Mouse (Mus musculus): ENCODE results near the gene Kcnt2. TPM values are rescaled to one million over a fixed set of nuclear protein-coding genes. Genes with fewer than 3 reads are reported as not detected.

Gene Kcnt2
- polyA plus RNA-seq, 1 experiment from 2014 or later, result 1.9 TPM

GRCm38 (mm10) chr1:140379526-140379925 is 133.6 kb downstream of the Kcnt2 start:
- Histone ChIP-seq H3K36me3 (no peaks in the 10 kb centered on the region), H3K4me3 (no peak overlapping the region), H3K27ac (replicated peaks) (no peak overlapping the region), H3K4me1 (no peaks in the 10 kb centered on the region), H3K27me3 (no peaks in the 10 kb centered on the region), H3K9me3 (no peaks in the 10 kb centered on the region), H3K9ac (replicated peaks) (no peak overlapping the region), H3K4me2 (replicated peaks) (no peak overlapping the region)
- ATAC-seq (ENCODE audit: low FRiP score, low read depth), result no peak
- WGBS, result 37% methylated on average over 2 of the region's 2 CpGs

GRCm38 (mm10) chr1:140381093-140381492 is 135.1 kb downstream of the Kcnt2 start:
- Histone ChIP-seq H3K9ac (replicated peaks) (no peak overlapping the region), H3K9me3 (no peaks in the 10 kb centered on the region), H3K4me1 (no peaks in the 10 kb centered on the region), H3K27me3 (no peaks in the 10 kb centered on the region), H3K36me3 (no peaks in the 10 kb centered on the region), H3K27ac (replicated peaks) (no peak overlapping the region), H3K4me3 (no peak overlapping the region), H3K4me2 (replicated peaks) (no peak overlapping the region)
- ATAC-seq (ENCODE audit: low FRiP score, low read depth), result no peak
- 88% methylated on average over 3 of the region's 3 CpGs for WGBS

DNA sequence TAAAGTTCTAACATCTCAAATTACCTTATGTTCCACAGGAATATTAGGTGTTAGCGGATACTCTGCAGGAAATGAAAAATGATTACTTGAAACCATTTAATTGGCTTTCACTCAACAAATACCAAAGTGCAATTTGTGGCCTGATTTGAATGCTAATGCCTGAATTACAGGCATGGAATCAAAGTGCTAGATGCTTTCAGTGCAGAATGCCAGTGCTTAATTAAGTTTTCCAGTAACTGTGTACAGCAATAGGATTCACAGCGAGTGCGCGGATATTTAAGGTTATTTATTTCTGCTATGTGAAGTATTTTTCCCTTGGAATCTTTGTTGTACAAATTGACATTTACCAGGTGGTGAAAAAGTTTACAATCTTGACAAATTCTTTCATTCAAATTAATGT is 144.3 kb downstream of the Kcnt2 start:
- Histone ChIP-seq H3K27me3 (no peaks in the 10 kb centered on the region), H3K4me2 (replicated peaks) (no peak overlapping the region), H3K4me3 (no peak overlapping the region), H3K27ac (replicated peaks) (no peak overlapping the region), H3K9ac (replicated peaks) (no peak overlapping the region), H3K9me3 (no peaks in the 10 kb centered on the region), H3K36me3 (no peaks in the 10 kb centered on the region), H3K4me1 (no peaks in the 10 kb centered on the region)
- ATAC-seq (ENCODE audit: low FRiP score, low read depth), result no peak
- WGBS, result 78% methylated on average over 4 of the region's 4 CpGs

DNA sequence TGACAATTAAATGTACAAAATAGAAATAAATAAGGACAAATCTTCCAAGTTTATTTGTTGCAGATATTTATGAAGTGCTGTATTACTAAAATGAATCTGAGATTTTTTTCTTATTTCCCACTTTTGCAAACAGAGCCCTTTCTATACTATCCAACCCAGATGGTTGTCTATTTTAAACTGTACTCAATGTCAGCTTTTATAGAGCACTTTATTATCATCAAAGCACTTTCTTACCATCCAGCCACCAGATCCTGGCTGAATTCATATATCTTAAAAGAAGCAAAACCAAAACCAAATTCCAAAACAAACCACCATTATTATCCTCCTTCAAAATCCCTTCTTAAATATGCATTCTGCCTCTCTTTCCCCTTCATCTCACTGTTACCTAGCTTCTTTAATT is 151.8 kb downstream of the Kcnt2 start:
- Histone ChIP-seq H3K4me2 (replicated peaks) (no peak overlapping the region), H3K36me3 (no peaks in the 10 kb centered on the region), H3K27me3 (no peaks in the 10 kb centered on the region), H3K4me3 (no peak overlapping the region), H3K9me3 (no peaks in the 10 kb centered on the region), H3K4me1 (no peaks in the 10 kb centered on the region), H3K27ac (replicated peaks) (no peak overlapping the region), H3K9ac (replicated peaks) (no peak overlapping the region)
- ATAC-seq (ENCODE audit: low FRiP score, low read depth), result no peak

GRCm38 (mm10) chr1:140406631-140407288 is 160.8 kb downstream of the Kcnt2 start:
- Histone ChIP-seq H3K36me3 (no peaks in the 10 kb centered on the region), H3K27me3 (no peaks in the 10 kb centered on the region), H3K27ac (replicated peaks) (no peak overlapping the region), H3K4me1 (no peaks in the 10 kb centered on the region), H3K4me3 (no peak overlapping the region), H3K4me2 (replicated peaks) (no peak overlapping the region), H3K9ac (replicated peaks) (no peak overlapping the region), H3K9me3 (no peaks in the 10 kb centered on the region)
- WGBS, result 86% methylated on average over 4 of the region's 4 CpGs
- no peak for ATAC-seq (ENCODE audit: low FRiP score, low read depth)

- H3K4me3 ChIP-seq, result no peak overlapping the region
- no peak overlapping the region for H3K27ac ChIP-seq (replicated peaks)
- ATAC-seq (ENCODE audit: low FRiP score, low read depth), result no peak
- H3K9me3 ChIP-seq, result no peaks in the 10 kb centered on the region
- no peaks in the 10 kb centered on the region for H3K27me3 ChIP-seq
- H3K9ac ChIP-seq (replicated peaks), result no peak overlapping the region
- H3K4me1 ChIP-seq, result no peaks in the 10 kb centered on the region
- 92% methylated on average over 1 of the region's 1 CpGs for WGBS
- H3K4me2 ChIP-seq (replicated peaks), result no peak overlapping the region
- no peaks in the 10 kb centered on the region for H3K36me3 ChIP-seq
These were observed 169.8 kb downstream of the Kcnt2 start for GRCm38 (mm10) chr1:140415761-140416160.

DNA sequence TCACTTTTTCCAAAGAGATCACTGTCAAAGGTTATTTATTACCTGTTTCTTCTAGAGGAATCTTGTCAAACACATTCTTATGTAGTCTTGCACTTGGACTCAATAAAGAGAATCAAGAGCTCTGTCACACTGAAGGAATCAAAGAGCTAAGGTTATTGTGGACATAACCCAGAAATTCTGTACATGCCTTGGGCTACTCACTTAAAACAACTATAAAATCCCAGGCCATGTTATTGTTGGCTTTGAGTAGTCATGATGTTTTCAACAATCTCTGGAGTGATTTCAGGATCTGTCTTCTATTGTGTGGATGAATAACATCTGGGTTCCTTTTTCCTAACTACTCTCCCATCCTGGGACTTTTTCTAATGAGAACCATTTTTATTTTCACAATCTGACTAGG is 177.0 kb downstream of the Kcnt2 start:
- no peaks in the 10 kb centered on the region for H3K4me1 ChIP-seq
- no peak overlapping the region for H3K27ac ChIP-seq (replicated peaks)
- H3K9ac ChIP-seq (replicated peaks), result no peak overlapping the region
- no peak overlapping the region for H3K4me3 ChIP-seq
- no peak for ATAC-seq (ENCODE audit: low FRiP score, low read depth)
- no peaks in the 10 kb centered on the region for H3K27me3 ChIP-seq
- H3K4me2 ChIP-seq (replicated peaks), result no peak overlapping the region
- no peaks in the 10 kb centered on the region for H3K36me3 ChIP-seq
- H3K9me3 ChIP-seq, result no peaks in the 10 kb centered on the region

GRCm38 (mm10) chr1:140429284-140429850 is 183.4 kb downstream of the Kcnt2 start:
- Histone ChIP-seq H3K27me3 (no peaks in the 10 kb centered on the region), H3K9ac (replicated peaks) (no peak overlapping the region), H3K27ac (replicated peaks) (no peak overlapping the region), H3K36me3 (no peaks in the 10 kb centered on the region), H3K4me2 (replicated peaks) (no peak overlapping the region), H3K4me1 (no peaks in the 10 kb centered on the region), H3K4me3 (no peak overlapping the region), H3K9me3 (no peaks in the 10 kb centered on the region)
- 0 out of 2 replicates have a peak, but pooled peaks have one; percentile 21 for ATAC-seq (ENCODE audit: low FRiP score, low read depth)
- 3% methylated on average over 2 of the region's 2 CpGs for WGBS

GRCm38 (mm10) chr1:140432039-140432438 is 186.1 kb downstream of the Kcnt2 start:
- Histone ChIP-seq H3K4me1 (no peaks in the 10 kb centered on the region), H3K27ac (replicated peaks) (no peak overlapping the region)
- 0 out of 2 replicates have a peak, but pooled peaks have one; percentile 49 for ATAC-seq (ENCODE audit: low FRiP score, low read depth)

GRCm38 (mm10) chr1:140434791-140435190 is 188.8 kb downstream of the Kcnt2 start:
- no peak overlapping the region for H3K9ac ChIP-seq (replicated peaks)
- no peaks in the 10 kb centered on the region for H3K27me3 ChIP-seq
- no peak overlapping the region for H3K4me2 ChIP-seq (replicated peaks)
- H3K4me1 ChIP-seq, result no peaks in the 10 kb centered on the region
- no peak overlapping the region for H3K4me3 ChIP-seq
- no peaks in the 10 kb centered on the region for H3K36me3 ChIP-seq
- H3K9me3 ChIP-seq, result no peaks in the 10 kb centered on the region
- WGBS, result 78% methylated on average over 2 of the region's 2 CpGs
- no peak for ATAC-seq (ENCODE audit: low FRiP score, low read depth)
- no peak overlapping the region for H3K27ac ChIP-seq (replicated peaks)

More at GRCm38 (mm10) chr1:140432039-140432438, 186.1 kb downstream of the Kcnt2 start:
- Histone ChIP-seq H3K4me3 (no peak overlapping the region), H3K9ac (replicated peaks) (no peak overlapping the region), H3K27me3 (no peaks in the 10 kb centered on the region), H3K4me2 (replicated peaks) (no peak overlapping the region), H3K9me3 (no peaks in the 10 kb centered on the region), H3K36me3 (no peaks in the 10 kb centered on the region)
- WGBS, result 70% methylated on average over 1 of the region's 1 CpGs

GRCm38 (mm10) chr1:140438176-140438575 is 192.2 kb downstream of the Kcnt2 start:
- no peak overlapping the region for H3K4me2 ChIP-seq (replicated peaks)
- H3K4me1 ChIP-seq, result no peaks in the 10 kb centered on the region
- WGBS, result 84% methylated on average over 5 of the region's 5 CpGs

GRCm38 (mm10) chr1:140443904-140444303 is 197.9 kb downstream of the Kcnt2 start:
- Histone ChIP-seq H3K27me3 (no peaks in the 10 kb centered on the region), H3K36me3 (no peaks in the 10 kb centered on the region), H3K4me2 (replicated peaks) (no peak overlapping the region), H3K27ac (replicated peaks) (no peak overlapping the region), H3K9ac (replicated peaks) (no peak overlapping the region), H3K9me3 (no peaks in the 10 kb centered on the region), H3K4me1 (no peaks in the 10 kb centered on the region), H3K4me3 (no peak overlapping the region)
- no peak for ATAC-seq (ENCODE audit: low FRiP score, low read depth)
- 90% methylated on average over 1 of the region's 1 CpGs for WGBS

More at GRCm38 (mm10) chr1:140438176-140438575, 192.2 kb downstream of the Kcnt2 start:
- ATAC-seq (ENCODE audit: low FRiP score, low read depth), result no peak
- Histone ChIP-seq H3K27me3 (no peaks in the 10 kb centered on the region), H3K9me3 (no peaks in the 10 kb centered on the region), H3K27ac (replicated peaks) (no peak overlapping the region), H3K36me3 (no peaks in the 10 kb centered on the region), H3K4me3 (no peak overlapping the region), H3K9ac (replicated peaks) (no peak overlapping the region)

DNA sequence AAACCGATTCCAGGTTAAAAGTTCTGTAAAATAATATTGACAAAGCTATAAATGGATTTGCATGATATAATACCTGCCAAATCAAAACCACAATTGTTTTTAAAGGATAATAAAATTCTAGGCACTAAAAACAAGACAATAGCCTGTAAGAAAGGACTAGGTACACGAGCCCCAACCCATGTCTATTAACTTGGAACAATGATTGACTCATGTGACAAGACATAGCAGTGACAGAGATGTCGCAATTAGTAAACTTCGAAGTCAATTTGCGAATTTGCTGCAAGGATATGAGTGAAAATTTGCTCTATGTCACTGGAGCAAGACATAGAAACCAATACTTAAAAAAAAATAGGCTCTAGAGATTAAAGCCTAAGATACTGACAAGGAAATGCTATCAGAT is 198.4 kb downstream of the Kcnt2 start:
- no peak overlapping the region for H3K27ac ChIP-seq (replicated peaks)
- H3K9ac ChIP-seq (replicated peaks), result no peak overlapping the region
- no peak overlapping the region for H3K4me2 ChIP-seq (replicated peaks)
- no peaks in the 10 kb centered on the region for H3K4me1 ChIP-seq
- H3K27me3 ChIP-seq, result no peaks in the 10 kb centered on the region
- no peak overlapping the region for H3K4me3 ChIP-seq
- WGBS, result 87% methylated on average over 5 of the region's 5 CpGs
- no peaks in the 10 kb centered on the region for H3K36me3 ChIP-seq
- ATAC-seq (ENCODE audit: low FRiP score, low read depth), result no peak
- H3K9me3 ChIP-seq, result no peaks in the 10 kb centered on the region
